Mouse (Mus musculus): Measurements from ENCODE around the gene Abcc6.

- no peak for TF ChIP-seq EP300 (IDR thresholded peaks at IDR 0.05; ENCODE audit: low read depth)
- TF ChIP-seq CTCF (IDR thresholded peaks at IDR 0.05; ENCODE audit: low read depth): no peak
Measured at GRCm38 (mm10) chr7:46039873-46040272, 9.8 kb upstream of the Abcc6 start.
